Mouse (Mus musculus): ENCODE measurements around the gene Dap. TPM values are rescaled to one million over a fixed set of nuclear protein-coding genes. Genes with fewer than 3 reads are reported as not detected.

Gene Dap
- polyA plus RNA-seq, 1 experiment from 2014 or later: 76.9 TPM

Other genes with a start within 250 kb of the Dap start
- gene Ankrd33b, start 143.4 kb downstream of the Dap start, polyA plus RNA-seq (2014; fragmentation: Nextera tagmentation; extraction: Ambion mirVana): 0.64 and 1.2 TPM in 2 replicates
- gene Ropn1l, start 229.4 kb downstream of the Dap start, polyA plus RNA-seq (2014; fragmentation: Nextera tagmentation; extraction: Ambion mirVana): 3.0 and 3.1 TPM in 2 replicates